Mouse (Mus musculus): Measurements from ENCODE around the gene Tor1a. TPM values are rescaled to one million over a fixed set of nuclear protein-coding genes. Genes with fewer than 3 reads are reported as not detected.

Gene Tor1a
- total RNA-seq, 1 experiment from 2014 or later = 35.8 TPM

Other genes with a start within 250 kb of the Tor1a start
- gene 1700001O22Rik, start 164.3 kb downstream of the Tor1a start, total RNA-seq (2017) = 1.8 and 3.0 TPM in 2 replicates
- 21.2 and 22.6 TPM in 2 replicates for gene Ntmt1, start 160.1 kb downstream of the Tor1a start, total RNA-seq (2017)
- 10.7 and 15.6 TPM in 2 replicates for gene Asb6, start 137.6 kb downstream of the Tor1a start, total RNA-seq (2017)
- gene Prrx2, start 133.0 kb downstream of the Tor1a start, total RNA-seq (2017) = not detected in 2 replicates
- 0.25 and 0.63 TPM in 2 replicates for gene Ptges, start 38.1 kb downstream of the Tor1a start, total RNA-seq (2017)
- 41.1 and 44.8 TPM in 2 replicates for gene Tor1b, start 15.0 kb downstream of the Tor1a start, total RNA-seq (2017)
- 73.8 and 76.0 TPM in 2 replicates for gene BC005624, start 14.3 kb upstream of the Tor1a start, total RNA-seq (2017)
- 4.2 and 7.3 TPM in 2 replicates for gene Usp20, start 14.3 kb upstream of the Tor1a start, total RNA-seq (2017)
- 58.5 and 59.4 TPM in 2 replicates for gene Fnbp1, start 174.1 kb upstream of the Tor1a start, total RNA-seq (2017)
- gene Gpr107, start 184.4 kb upstream of the Tor1a start, total RNA-seq (2017) = 11.8 and 17.9 TPM in 2 replicates

All from hematopoietic stem cell, adult 5-6 weeks (primary cell).